Mouse (Mus musculus) embryo, embryonic 9.5 days (tissue): ENCODE measurements around the gene Oas3.

ENCODE experiments used
- DNase-seq: peaks from one replicate; pipeline ENCODE4 v3.0.0-alpha.2; 2017; ENCODE audit errors: extremely low spot score

Gene Oas3

DNA sequence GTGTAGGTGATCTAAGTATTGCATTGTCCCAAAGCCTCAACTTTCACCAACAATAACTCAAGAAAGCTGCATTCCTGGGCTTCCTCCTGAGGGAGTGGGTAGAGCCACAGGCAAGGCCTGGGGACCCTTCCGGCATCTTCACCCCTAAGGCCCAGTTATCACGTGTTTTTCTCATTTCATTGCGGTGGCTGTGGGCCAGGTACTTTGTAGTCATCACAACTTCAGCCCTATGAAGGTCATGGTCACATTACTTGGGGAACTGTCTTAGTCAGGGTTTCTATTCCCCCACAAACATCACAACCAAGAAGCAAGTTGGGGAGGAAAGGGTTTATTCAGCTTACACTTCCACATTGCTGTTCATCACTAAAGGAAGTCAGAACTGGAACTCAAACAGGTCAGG, 24.7 kb downstream of the Oas3 start:
- DNase-seq = no peak

DNA sequence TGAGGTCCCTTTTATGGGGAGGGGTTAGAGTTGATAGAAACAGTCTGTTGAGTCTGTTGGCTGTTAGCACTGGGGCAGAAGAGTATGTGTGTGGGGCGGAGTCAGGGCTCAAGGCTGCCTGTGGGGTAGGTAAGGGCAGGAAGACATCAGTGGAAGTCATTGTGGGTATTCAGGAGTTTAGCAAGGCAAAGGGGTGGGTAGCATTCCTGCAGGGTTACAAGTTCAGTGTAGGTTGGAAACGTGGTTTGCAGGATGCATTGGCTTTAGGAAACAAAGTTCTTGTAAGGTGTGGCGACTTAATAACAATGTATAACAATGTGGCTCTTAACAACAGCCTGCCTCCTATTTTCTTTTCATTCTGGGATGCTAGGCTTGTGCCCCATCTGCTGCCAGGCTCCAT, 26.3 kb downstream of the Oas3 start:
- no peak for DNase-seq

- DNase-seq = no peak
Observed at GRCm38 (mm10) chr5:120749688-120750087, 27.8 kb downstream of the Oas3 start, which contains the start of gene Oas2. Gene Oas2 (minus strand): TSS chr5:120749853.

GRCm38 (mm10) chr5:120746451-120746850, 31.0 kb downstream of the Oas3 start:
- DNase-seq = peak; percentile 51

GRCm38 (mm10) chr5:120742125-120742524, 35.3 kb downstream of the Oas3 start:
- peak; percentile 46 for DNase-seq

GRCm38 (mm10) chr5:120734380-120734990, 43.0 kb downstream of the Oas3 start:
- no peak for DNase-seq

- DNase-seq = no peak
Observed at GRCm38 (mm10) chr5:120733696-120734095, 43.8 kb downstream of the Oas3 start.

DNA sequence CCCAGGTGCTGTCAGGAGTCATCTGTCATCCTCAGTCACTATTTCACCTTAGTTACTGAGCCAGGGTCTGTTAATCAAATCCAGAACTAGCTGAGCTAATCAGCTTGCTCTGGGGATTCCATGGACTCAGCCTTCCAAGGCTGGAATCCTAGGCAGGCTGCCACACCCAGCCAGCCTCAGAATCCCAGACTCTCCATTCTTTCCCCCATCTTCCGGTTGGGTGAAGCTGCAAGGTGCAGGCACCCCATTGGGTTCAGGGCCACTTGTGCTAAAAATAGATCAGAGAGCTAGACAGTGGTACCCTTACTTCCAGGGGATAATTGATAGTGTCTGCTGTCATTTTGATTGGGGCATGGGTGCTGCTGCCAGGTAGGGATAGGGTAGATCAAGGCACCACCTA, 44.7 kb downstream of the Oas3 start:
- DNase-seq = no peak

DNA sequence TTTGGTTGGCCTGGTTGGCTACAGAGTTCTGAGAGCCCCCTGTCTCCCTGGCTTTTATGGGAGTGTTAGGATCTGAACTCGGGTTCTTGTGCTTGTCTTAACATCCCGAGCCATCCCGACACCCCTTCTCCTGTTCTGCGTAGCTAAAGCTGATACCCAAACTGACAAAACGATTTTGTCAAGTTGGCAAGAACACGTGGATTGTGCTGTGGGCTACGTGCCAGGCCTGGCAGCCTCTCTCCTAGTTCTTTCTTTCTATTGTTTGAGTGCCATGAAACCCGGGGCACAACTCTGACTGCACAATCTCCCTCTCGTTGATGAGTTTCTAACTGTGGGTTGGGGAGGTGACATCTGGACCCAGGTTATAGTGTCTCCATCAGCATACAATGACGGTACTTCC, 48.1 kb downstream of the Oas3 start:
- no peak for DNase-seq

DNA sequence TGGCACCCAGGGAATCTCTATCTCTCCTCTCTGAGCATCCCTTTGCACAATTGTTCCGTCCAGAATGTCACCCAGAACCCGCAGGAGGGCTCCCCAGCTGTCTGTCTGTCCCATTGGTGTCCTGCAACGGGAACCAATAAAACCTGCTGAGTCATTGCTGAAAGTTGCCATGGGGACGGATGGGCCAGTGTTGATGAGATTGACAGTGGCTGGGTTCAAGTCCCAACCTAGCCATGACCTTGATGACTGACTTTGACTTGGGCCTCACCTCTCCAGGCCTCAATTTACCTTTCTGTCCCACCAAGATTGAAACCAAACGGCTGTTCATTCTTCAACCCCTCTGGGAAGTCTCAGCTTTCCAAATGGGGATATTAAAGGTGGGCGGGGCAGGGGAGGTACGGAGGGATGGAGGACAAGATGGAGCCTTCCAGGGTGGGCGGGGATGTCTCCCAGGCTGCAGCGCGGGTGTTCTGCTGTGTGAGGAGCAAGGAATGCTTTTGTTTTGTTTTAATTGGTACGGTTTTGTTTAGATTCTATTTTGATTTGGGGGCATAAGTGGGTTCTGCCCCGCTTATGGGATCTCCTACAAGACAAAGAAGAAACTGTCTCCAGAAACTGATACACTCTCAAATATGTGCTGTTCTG, 51.5 kb downstream of the Oas3 start:
- DNase-seq = no peak

GRCm38 (mm10) chr5:120721005-120721404, 56.5 kb downstream of the Oas3 start:
- DNase-seq = no peak

- DNase-seq = no peak
Observed at GRCm38 (mm10) chr5:120718600-120719378, 58.7 kb downstream of the Oas3 start.

GRCm38 (mm10) chr5:120717136-120717535, 60.3 kb downstream of the Oas3 start:
- no peak for DNase-seq

GRCm38 (mm10) chr5:120714314-120714713, 63.1 kb downstream of the Oas3 start:
- DNase-seq = peak; percentile 76

- DNase-seq = no peak
Observed at GRCm38 (mm10) chr5:120712721-120713120, 64.7 kb downstream of the Oas3 start.

- no peak for DNase-seq
Observed at GRCm38 (mm10) chr5:120711827-120712226, 65.6 kb downstream of the Oas3 start, which contains the start of gene Dtx1. Gene Dtx1 (minus strand): TSS chr5:120711927.

- DNase-seq = no peak
Observed at GRCm38 (mm10) chr5:120711416-120711815, 66.0 kb downstream of the Oas3 start.

GRCm38 (mm10) chr5:120710826-120711248, 66.6 kb downstream of the Oas3 start:
- no peak for DNase-seq

DNA sequence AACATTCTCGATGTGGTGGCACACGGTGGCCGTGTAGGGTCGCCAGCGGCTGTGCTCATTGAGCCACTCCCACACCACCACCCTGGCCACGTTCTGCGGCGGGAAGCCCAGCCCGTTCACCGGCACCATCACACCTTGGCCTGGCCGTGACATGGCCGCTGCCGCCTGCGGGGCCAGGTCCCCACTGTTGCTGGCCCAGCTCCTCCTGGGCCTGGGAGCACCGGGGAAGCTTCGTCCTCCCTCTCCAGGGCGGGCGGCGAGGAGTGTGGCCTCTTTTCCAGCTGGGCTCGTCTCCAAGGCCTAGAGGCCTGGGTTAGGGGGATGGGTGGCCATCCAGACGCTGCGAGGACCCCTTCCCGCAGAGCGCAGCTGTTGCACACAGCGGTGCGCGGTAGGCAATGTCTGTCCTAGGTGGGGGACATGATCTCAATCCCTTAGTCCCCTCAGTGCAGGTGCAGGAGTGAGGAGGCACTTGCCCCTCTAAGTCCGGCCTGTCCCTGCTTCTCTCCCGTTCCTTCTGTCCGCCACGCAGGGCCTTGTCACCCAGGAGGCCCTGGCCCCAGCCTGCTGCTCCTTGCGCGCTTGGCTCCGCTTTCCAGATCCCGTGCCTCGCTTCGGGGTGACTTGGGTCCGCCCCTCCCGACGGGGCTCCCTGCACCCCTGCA, 67.2 kb downstream of the Oas3 start:
- no peak for DNase-seq

DNA sequence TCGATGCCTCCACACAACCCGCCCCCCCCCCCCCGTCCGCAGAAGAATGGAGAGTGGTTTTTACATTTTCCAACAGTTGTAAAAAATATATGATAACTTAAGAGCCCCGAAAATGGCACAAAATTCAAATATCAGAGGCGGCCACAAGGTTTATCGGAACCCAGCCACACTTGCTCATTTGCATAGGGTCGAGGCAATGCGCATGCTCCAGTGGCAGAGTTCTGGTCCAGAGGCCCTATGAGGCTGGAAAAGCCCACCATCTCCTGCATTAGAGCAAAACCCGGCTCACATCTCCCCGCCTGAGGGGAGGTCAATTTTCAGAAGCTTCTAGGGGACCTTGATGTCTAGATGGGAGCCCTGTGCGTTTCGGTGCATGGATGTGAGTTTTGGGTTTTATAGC, 70.5 kb downstream of the Oas3 start:
- no peak for DNase-seq

DNA sequence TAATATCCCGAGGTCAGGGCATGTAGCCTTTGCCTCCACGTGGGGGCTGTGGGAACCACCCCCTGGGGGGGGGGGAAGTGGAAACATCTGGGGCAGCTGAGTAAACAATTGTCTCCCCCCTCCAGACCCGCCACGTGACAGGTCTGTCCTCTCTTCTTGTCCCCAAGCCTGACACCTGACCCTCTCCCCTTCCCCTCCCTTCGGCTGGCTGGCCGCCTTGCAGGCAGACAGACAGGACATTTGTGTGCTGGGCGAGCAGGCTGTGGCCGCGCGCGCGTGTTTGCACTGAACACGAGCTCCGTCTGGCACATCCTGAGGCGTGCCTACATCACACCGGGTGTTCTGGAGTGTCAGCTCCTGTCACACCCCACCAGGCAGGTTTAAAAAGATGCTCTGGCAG, 70.9 kb downstream of the Oas3 start:
- DNase-seq = peak; percentile 68

GRCm38 (mm10) chr5:120704421-120704820, 73.0 kb downstream of the Oas3 start:
- no peak for DNase-seq
